ENCODE assay signal across 16 mouse cellular contexts in the genomic region with DNA sequence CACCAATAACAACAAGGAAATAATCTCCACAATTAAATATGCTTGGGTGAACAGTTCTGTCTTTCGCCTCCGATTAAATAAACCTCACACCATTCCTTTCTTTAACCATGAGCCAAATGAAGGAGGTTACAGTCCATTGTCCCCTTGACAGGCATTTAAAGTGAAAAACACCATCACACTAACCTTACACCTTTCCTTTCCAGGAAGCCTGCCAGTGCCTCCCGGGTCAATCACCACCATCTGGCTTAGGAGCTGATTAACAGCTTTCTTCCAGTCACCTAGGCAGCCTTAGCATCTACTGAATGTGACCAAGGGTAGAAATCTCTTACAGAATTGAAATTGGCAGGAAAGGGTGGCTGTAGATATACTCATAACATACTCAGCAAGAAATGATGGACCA.
DNase-seq lines count a peak whose midpoint lies in the region; TF ChIP-seq lines count a peak whose summit lies in the region.
"Had no signal": no experiment of that assay in that cellular context is flagged by ENCODE, and none has a peak within 500 bp of the region (broad histone marks: within the 10 kb centered on the region; RNA-seq: fewer than 3 reads in every experiment).

No protein-coding gene starts in this region.

- DNase-seq in kidney, adult 2 months, result peak; percentile 23
- no peak for DNase-seq in kidney, postnatal 14 days
- DNase-seq in cerebellum, adult 18-20 months, result peak; percentile 54 to 61
- peak; percentile 41 to 65 for DNase-seq in cerebellum, postnatal 25 days
- peak; percentile 6 for DNase-seq in kidney, postnatal 10 days
- DNase-seq in right cerebral cortex, postnatal 36 days (ENCODE audit: low spot score in 2 of 2), result no peak
- no peak for DNase-seq in spleen, postnatal 14 days (ENCODE audit: low spot score in 2 of 2)
- no peak for DNase-seq in spleen, postnatal 10 days (ENCODE audit: low spot score in 2 of 2)
- DNase-seq: adrenal gland, postnatal 36 days; heart, adult 11 months; lung, adult 2 months; right cerebral cortex, postnatal 25 days; thymus, adult 2 months had no signal

- no peaks in the 10 kb centered on the region for H3K27me3 ChIP-seq in kidney, adult 2 months (replicated peaks; ENCODE audit: control insufficient read depth, insufficient read depth, low read length)
- H3K27me3 ChIP-seq: limb, embryonic 15.5 days; megakaryocyte, embryonic 14.5 days had no signal

- H3K4me3 ChIP-seq in kidney, adult 2 months (ENCODE audit: insufficient read depth, low read depth, low read length), result no peak overlapping the region
- H3K4me3 ChIP-seq: left cerebral cortex, adult 2 months; limb, embryonic 15.5 days; megakaryocyte, embryonic 14.5 days had no signal

- no peak overlapping the region for H3K27ac ChIP-seq in kidney, adult 2 months (ENCODE audit: insufficient read depth, low read depth, low read length)
- H3K27ac ChIP-seq: left cerebral cortex, adult 2 months; limb, embryonic 15.5 days had no signal

- no peaks in the 10 kb centered on the region for H3K36me3 ChIP-seq in kidney, adult 2 months (ENCODE audit: control insufficient read depth, insufficient read depth, low read length)
- H3K36me3 ChIP-seq: limb, embryonic 15.5 days had no signal

- 20% methylated on average over 3 of the region's 3 CpGs for WGBS in kidney, adult 2 months

- no peak for TF ChIP-seq CTCF in kidney, adult 2 months (conservative IDR thresholded peaks at IDR 0.05; ENCODE audit: insufficient read depth, insufficient read length, low read depth, low read length)

- no peaks in the 10 kb centered on the region for H3K4me1 ChIP-seq in kidney, adult 2 months (ENCODE audit: control insufficient read depth, insufficient read depth, low read length)
- H3K4me1 ChIP-seq: limb, embryonic 15.5 days; megakaryocyte, embryonic 14.5 days had no signal

- TF ChIP-seq POLR2A in kidney, adult 2 months (IDR thresholded peaks at IDR 0.05; ENCODE audit: low read depth, low read length), result no peak

Comparison
In these comparisons a context has a peak if more than half of its experiments do, and no peak if none do; other contexts are left out.
1. DNase-seq: peak in kidney, adult 2 months (single experiment), cerebellum, adult 18-20 months (2 of 2), cerebellum, postnatal 25 days (2 of 2) and kidney, postnatal 10 days (single experiment); none in kidney, postnatal 14 days (single experiment), right cerebral cortex, postnatal 36 days (0 of 2), spleen, postnatal 14 days (0 of 2) and spleen, postnatal 10 days (0 of 2).